Mouse (Mus musculus) embryo, embryonic 9.5 days (tissue): Measurements from ENCODE around the gene B4galnt1.
A peak's percentile ranks its signal among the peaks of the same experiment; 100 is the strongest.
"Not testable (repeated sequence)": the region's sequence is repeated elsewhere in the genome, so short reads cannot be mapped to it uniquely, and the experiment has no call there.

Source experiments
- DNase-seq: peaks from one replicate; pipeline ENCODE4 v3.0.0-alpha.2; 2017; ENCODE audit errors: extremely low spot score

B4galnt1 gene

GRCm38 (mm10) chr10:127188465-127189115, 23.6 kb downstream of the B4galnt1 start:
- DNase-seq = peak; percentile 92

- DNase-seq = no peak
These were observed 24.2 kb downstream of the B4galnt1 start for GRCm38 (mm10) chr10:127189116-127189650.

- peak; percentile 85 for DNase-seq
These were observed 24.8 kb downstream of the B4galnt1 start, which contains the start of gene Arhgef25 for GRCm38 (mm10) chr10:127189651-127190381. Arhgef25 (minus strand) TSS chr10:127190083.

- DNase-seq = no peak
These were observed 25.6 kb downstream of the B4galnt1 start for GRCm38 (mm10) chr10:127190398-127191190.

GRCm38 (mm10) chr10:127191191-127192056, 26.4 kb downstream of the B4galnt1 start:
- DNase-seq = no peak

- DNase-seq = not testable (repeated sequence)
These were observed 27.0 kb downstream of the B4galnt1 start for GRCm38 (mm10) chr10:127192057-127192328.

GRCm38 (mm10) chr10:127193011-127193410, 28.0 kb downstream of the B4galnt1 start:
- no peak for DNase-seq

GRCm38 (mm10) chr10:127194428-127195327, 29.7 kb downstream of the B4galnt1 start:
- DNase-seq = peak; percentile 65

GRCm38 (mm10) chr10:127195328-127196129, 30.5 kb downstream of the B4galnt1 start, which contains the start of gene Dtx3:
Dtx3 (minus strand) TSS chr10:127195728.
- DNase-seq = peak; percentile 72

- peak; percentile 73 for DNase-seq
These were observed 31.4 kb downstream of the B4galnt1 start for GRCm38 (mm10) chr10:127196392-127196791.

GRCm38 (mm10) chr10:127197104-127197503, 32.1 kb downstream of the B4galnt1 start:
- DNase-seq = no peak

GRCm38 (mm10) chr10:127197505-127198110, 32.6 kb downstream of the B4galnt1 start:
- DNase-seq = no peak

- no peak for DNase-seq
These were observed 33.5 kb downstream of the B4galnt1 start for GRCm38 (mm10) chr10:127198492-127198891.

GRCm38 (mm10) chr10:127199068-127199467, 34.0 kb downstream of the B4galnt1 start:
- no peak for DNase-seq

- no peak for DNase-seq
These were observed 34.4 kb downstream of the B4galnt1 start for GRCm38 (mm10) chr10:127199474-127199873.

GRCm38 (mm10) chr10:127200279-127200678, 35.3 kb downstream of the B4galnt1 start:
- no peak for DNase-seq

GRCm38 (mm10) chr10:127203106-127203505, 38.1 kb downstream of the B4galnt1 start:
- no peak for DNase-seq

- no peak for DNase-seq
These were observed 39.6 kb downstream of the B4galnt1 start for GRCm38 (mm10) chr10:127204589-127204988.

- no peak for DNase-seq
These were observed 40.3 kb downstream of the B4galnt1 start for GRCm38 (mm10) chr10:127205373-127205772.
